8 mouse cellular contexts compared by ENCODE assay signal in the genomic region with DNA sequence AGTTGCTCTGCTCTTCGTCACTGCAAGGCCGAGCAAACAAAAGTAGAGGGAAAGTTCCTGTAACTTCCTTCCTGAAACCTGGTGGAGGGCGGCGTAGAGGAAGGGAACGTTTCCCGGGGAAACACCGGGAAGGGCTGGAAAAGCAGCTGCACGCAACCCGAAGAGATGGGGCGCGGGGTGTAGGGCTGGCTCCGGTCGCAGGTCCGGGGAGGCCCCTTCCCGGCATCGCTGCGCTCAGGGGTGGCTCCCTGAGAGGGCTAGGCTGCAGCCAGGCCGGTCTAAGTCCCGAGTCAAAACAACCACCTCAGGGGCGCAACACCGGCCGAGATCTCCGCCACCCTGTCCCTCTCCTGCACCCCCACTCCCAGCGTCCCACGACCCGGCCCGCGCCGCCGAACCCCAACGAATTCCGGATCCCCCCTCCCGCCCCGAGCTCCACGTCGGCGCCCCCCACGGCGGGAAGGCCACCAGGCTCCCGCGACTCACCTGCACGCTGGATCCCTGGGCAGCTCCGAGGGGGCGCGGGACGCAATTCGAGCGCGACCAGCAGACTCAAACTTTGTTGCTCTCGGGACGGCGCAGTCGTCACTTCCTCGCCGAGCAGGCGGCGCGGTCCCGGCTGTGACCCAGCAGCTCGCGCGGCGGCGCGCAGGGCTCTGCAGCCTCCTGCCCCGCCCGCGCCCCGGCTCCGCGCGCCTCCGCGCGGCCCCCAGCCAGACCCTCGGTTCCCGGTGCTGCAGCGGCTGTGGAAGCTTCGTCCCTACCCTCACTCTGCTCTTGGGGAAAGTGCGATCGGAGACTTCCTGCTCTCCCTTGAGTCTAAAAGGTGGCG. TPM values are rescaled to one million over a fixed set of nuclear protein-coding genes. Genes with fewer than 3 reads are reported as not detected.
A peak's percentile ranks its signal among the peaks of the same experiment; 100 is the strongest.
DNase-seq lines count a peak whose midpoint lies in the region; ATAC-seq and TF ChIP-seq lines count a peak whose summit lies in the region.

Gene Elmsan1 (minus strand): TSS at position 593 of the 832 bp plus-strand sequence.

- no peak for TF ChIP-seq EP300 in liver, embryonic 14.5 days (IDR thresholded peaks at IDR 0.05; ENCODE audit: low read depth)

- no peak for TF ChIP-seq CTCF in brain, embryonic 14.5 days (IDR thresholded peaks at IDR 0.05; ENCODE audit: borderline replicate concordance, extremely low read depth, insufficient read depth, insufficient read length)
- TF ChIP-seq CTCF in liver, embryonic 14.5 days (IDR thresholded peaks at IDR 0.05; ENCODE audit: low read depth), result no peak

- under 1% methylated on average over 82 of the region's 82 CpGs for WGBS in heart, embryonic 15.5 days
- under 1% methylated on average over 82 of the region's 82 CpGs for WGBS in liver, embryonic 14.5 days (ENCODE audit: insufficient replicate concordance)
- under 1% methylated on average over 81 of the region's 82 CpGs for WGBS in stomach, embryonic 15.5 days

- DNase-seq in CD4-positive, CD25-positive, alpha-beta regulatory T cell, adult 2 months (ENCODE audit: low read depth, low spot score), result peak; percentile 88
- DNase-seq in brain, embryonic 14.5 days (ENCODE audit: low read depth), result peak; percentile 82
- DNase-seq in kidney, postnatal 14 days, result peak; percentile 89
- DNase-seq in liver, embryonic 14.5 days (ENCODE audit: low read depth in 3 of 3, low spot score in 3 of 3), result no peak
- peak; percentile 46 to 78 for DNase-seq in natural killer cell, adult 2 months (ENCODE audit: low spot score in 2 of 2)

- no peaks in the 10 kb centered on the region for H3K36me3 ChIP-seq in heart, embryonic 15.5 days
- H3K36me3 ChIP-seq in liver, embryonic 14.5 days (replicated peaks; ENCODE audit: control insufficient read depth, insufficient read depth, low read depth), result no peaks in the 10 kb centered on the region
- no peaks in the 10 kb centered on the region for H3K36me3 ChIP-seq in stomach, embryonic 15.5 days

- H3K4me1 ChIP-seq in heart, embryonic 15.5 days (replicated peaks), result peaks cover 54% of the 10 kb centered on the region
- peaks cover 27 to 41% of the 10 kb centered on the region in 2 experiments for H3K4me1 ChIP-seq in liver, embryonic 14.5 days (replicated peaks; ENCODE audit: control insufficient read depth in 2 of 2, insufficient read depth in 2 of 2, low read length in 1 of 2)
- H3K4me1 ChIP-seq in stomach, embryonic 15.5 days, result peaks cover 32% of the 10 kb centered on the region

- peak; percentile 67 for ATAC-seq in erythroid progenitor cell, adult 5-6 weeks (replicated peaks; ENCODE audit: low FRiP score, poor library complexity, severe bottlenecking)
- ATAC-seq in heart, embryonic 15.5 days (replicated peaks; ENCODE audit: insufficient number of reproducible peaks, insufficient read depth, low FRiP score, low read depth), result peak; percentile 88
- peak; percentile 89 for ATAC-seq in liver, embryonic 14.5 days (ENCODE audit: insufficient read depth)
- ATAC-seq in stomach, embryonic 15.5 days (ENCODE audit: insufficient read depth, low FRiP score, low read depth), result peak; percentile 83

- H3K27ac ChIP-seq in heart, embryonic 15.5 days, result peak within 1 kb of the TSS; percentile 91
- peak within 1 kb of the TSS; percentile 76 for H3K27ac ChIP-seq in liver, embryonic 14.5 days
- H3K27ac ChIP-seq in stomach, embryonic 15.5 days, result peak within 1 kb of the TSS; percentile 95

- H3K9ac ChIP-seq in heart, embryonic 15.5 days, result peak within 1 kb of the TSS; percentile 85
- peak within 1 kb of the TSS; percentile 98 for H3K9ac ChIP-seq in liver, embryonic 14.5 days (replicated peaks)
- H3K9ac ChIP-seq in stomach, embryonic 15.5 days, result peak within 1 kb of the TSS; percentile 94

- no peaks in the 10 kb centered on the region for H3K9me3 ChIP-seq in heart, embryonic 15.5 days (replicated peaks)
- H3K9me3 ChIP-seq in liver, embryonic 14.5 days (ENCODE audit: control insufficient read depth, low read length), result no peaks in the 10 kb centered on the region
- no peaks in the 10 kb centered on the region for H3K9me3 ChIP-seq in stomach, embryonic 15.5 days

- peak; percentile 47 for TF ChIP-seq POLR2A in brain, embryonic 14.5 days (IDR thresholded peaks at IDR 0.05; ENCODE audit: borderline replicate concordance, extremely low read depth, insufficient read depth, insufficient read length, poor library complexity, severe bottlenecking)

- H3K4me3 ChIP-seq in heart, embryonic 15.5 days, result peak within 1 kb of the TSS; percentile 75
- H3K4me3 ChIP-seq in liver, embryonic 14.5 days (ENCODE audit: insufficient read depth in 1 of 2, low read depth in 2 of 2, low read length in 2 of 2), result peak within 1 kb of the TSS; percentile 80 to 93
- peak within 1 kb of the TSS; percentile 80 for H3K4me3 ChIP-seq in stomach, embryonic 15.5 days (replicated peaks)

- no peaks in the 10 kb centered on the region for H3K27me3 ChIP-seq in heart, embryonic 15.5 days
- no peaks in the 10 kb centered on the region for H3K27me3 ChIP-seq in liver, embryonic 14.5 days (ENCODE audit: control insufficient read depth, insufficient read depth, low read length)
- H3K27me3 ChIP-seq in stomach, embryonic 15.5 days (replicated peaks), result no peaks in the 10 kb centered on the region

- peak within 1 kb of the TSS; percentile 72 for H3K4me2 ChIP-seq in heart, embryonic 15.5 days
- peak within 1 kb of the TSS; percentile 94 for H3K4me2 ChIP-seq in liver, embryonic 14.5 days (ENCODE audit: low read depth)
- peak within 1 kb of the TSS; percentile 81 for H3K4me2 ChIP-seq in stomach, embryonic 15.5 days

RNA-seq across cellular contexts. Expression of gene Elmsan1, which starts in this region (rescaled TPM):
- polyA plus RNA-seq in brain, embryonic 14.5 days (2012; rRNA removed), result 6.8 and 7.9 TPM in 2 replicates
- total RNA-seq in erythroid progenitor cell, adult 5-6 weeks (2015; ENCODE audit: low replicate concordance), result 20.9 and 23.5 TPM in 2 replicates
- 29.0 and 51.1 TPM in 2 replicates for total RNA-seq in erythroid progenitor cell, adult 5-6 weeks (2017; ENCODE audit: low replicate concordance)
- 6.0 and 10.0 TPM in 2 replicates for polyA plus RNA-seq in heart, embryonic 15.5 days (2015; fragmentation: Nextera tagmentation; extraction: Ambion mirVana)
- polyA plus RNA-seq in liver, embryonic 14.5 days (2012; rRNA removed), result 3.9 and 4.3 TPM in 2 replicates
- 4.5 and 5.1 TPM in 2 replicates for polyA plus RNA-seq in liver, embryonic 14.5 days (2014; fragmentation: Nextera tagmentation; extraction: Ambion mirVana)
- polyA plus RNA-seq in stomach, embryonic 15.5 days (2015; fragmentation: Nextera tagmentation; extraction: Ambion mirVana), result 9.9 and 10.5 TPM in 2 replicates

Comparison
In these comparisons a context has a peak if more than half of its experiments do, and no peak if none do; other contexts are left out.
1. DNase-seq: peak in CD4-positive, CD25-positive, alpha-beta regulatory T cell, adult 2 months (single experiment), brain, embryonic 14.5 days (single experiment), kidney, postnatal 14 days (single experiment) and natural killer cell, adult 2 months (2 of 2); none in liver, embryonic 14.5 days (0 of 3).
2. Peak in every context shown above with its lines, with median percentiles within 50 percentile points of each other: ATAC-seq, H3K27ac ChIP-seq, H3K4me2 ChIP-seq, H3K4me3 ChIP-seq and H3K9ac ChIP-seq.